Mouse (Mus musculus): ENCODE measurements around the gene Mag.
"Not testable (repeated sequence)": the region's sequence is repeated elsewhere in the genome, so short reads cannot be mapped to it uniquely, and the experiment has no call there.

The Mag gene

DNA sequence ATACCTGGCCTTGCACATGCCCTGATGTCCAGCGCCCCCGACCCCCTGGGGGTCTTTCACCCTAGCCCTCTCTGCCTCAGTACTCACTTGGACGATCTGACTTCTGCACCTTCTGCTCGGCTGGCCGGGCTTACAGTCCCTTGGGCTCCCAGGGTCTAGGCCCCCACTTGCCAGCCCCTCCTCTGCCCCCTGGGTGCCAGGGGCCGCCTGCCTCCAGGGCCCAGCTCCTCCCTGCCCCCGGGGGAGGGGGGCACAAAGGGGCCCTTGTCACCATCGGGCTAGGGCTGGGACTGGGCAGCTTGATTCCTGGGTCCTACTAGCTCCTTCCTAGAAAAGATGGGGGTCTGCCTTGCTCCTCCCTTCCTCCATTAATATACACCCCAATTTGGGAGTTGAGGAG lies at the start of gene Mag:
TSS of gene Mag (minus strand) at position 142 of the 400 bp plus-strand sequence.
- in situ Hi-C loops (cut with MboI, MseI), result no loop called here

DNA sequence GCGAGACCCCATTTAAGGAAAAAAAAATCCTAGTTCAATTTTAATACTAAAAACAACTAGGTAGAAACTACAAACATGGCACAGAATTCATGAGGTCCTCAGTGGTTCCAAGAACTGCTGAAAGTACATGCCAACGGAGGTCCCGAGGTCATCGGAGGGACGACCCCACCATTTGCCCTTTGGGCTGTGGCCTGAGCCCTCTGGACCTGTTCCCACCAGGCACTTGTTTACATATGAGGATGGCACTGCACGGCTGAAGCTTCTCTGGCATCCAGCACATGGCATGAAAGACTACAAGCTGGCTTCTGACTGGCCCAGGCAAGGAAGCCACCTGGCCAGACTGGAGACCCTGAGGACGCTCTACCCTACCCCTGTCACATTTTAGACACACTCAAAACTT lies 49.7 kb upstream of the Mag start:
- in situ Hi-C loops (cut with MboI, MseI), result no loop called here

DNA sequence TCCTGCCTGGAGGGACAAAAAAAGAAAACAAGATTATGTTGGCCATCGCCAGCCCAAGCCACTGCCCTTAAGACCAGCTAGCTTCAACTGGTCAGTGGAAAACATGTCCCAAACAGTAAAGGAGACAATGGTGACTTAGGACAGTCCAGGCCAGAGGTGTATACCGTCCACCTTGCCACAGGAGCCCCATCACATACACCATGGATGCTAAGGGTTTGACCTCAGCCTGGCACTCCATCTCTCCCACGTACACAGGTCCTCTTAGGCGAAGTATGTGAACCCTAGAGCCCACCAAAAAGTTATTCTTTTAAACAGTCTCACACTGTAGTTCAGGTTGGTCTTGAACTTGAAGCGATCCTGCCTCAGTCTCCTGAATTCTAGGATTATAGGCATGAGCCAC lies 48.2 kb upstream of the Mag start:
- in situ Hi-C loops (cut with MboI, MseI), result no loop called here

DNA sequence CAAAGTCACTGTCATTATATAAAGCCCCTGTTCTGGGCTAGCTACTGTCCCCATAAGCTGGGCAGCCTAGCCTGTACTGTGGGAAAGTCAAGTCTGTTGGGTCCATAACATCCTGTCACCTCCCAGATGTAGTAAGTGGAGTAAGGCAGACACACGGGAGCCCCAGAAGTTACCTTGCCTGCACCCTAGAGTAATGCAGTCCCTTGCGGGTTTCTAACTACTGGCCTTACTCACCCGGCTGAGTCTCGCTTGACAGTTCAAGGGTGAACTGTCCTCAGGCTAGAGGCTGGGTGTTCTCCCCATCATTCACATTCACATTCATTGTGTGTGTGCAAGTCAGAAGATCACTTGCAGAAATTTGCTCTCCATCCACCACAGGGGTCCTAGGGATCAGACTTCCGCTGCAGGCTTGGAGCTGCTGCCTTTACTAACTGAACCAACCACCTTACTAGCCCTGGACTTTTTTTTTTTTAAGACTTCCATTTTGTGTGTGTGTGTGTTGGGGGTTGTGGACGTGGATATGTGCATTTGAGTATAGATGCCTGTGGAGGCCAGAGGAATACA lies 45.2 kb upstream of the Mag start:
- in situ Hi-C loops (cut with MboI, MseI), result no loop called here

DNA sequence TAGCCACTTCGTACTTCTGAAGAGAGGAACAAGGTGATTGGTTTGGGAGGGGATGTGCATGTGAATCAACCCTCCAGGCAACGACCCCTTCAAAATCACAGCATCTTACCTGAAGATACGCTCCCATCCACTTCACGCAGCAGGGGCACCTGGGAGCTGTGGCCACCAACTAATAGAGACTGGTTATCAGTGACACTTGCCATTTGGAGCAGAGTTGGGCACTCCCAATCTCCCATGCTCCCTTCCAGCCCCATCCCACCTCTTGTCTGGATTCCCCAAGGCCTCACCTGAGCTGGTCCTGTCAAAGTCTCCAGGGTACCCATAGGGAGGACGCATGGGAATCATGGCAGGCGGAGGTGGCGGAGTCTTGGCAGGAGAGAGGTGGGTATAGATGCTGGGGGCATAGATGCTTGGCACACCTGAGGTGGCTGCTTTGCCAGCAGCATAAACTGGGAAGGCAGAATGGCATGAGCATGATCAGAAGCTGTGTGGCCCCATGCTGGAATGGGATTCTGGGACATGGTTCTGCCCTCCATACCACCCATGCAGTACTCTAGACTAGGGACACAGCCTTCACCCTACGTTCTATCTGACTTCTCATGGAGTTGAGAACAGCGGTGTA lies 44.3 kb upstream of the Mag start:
- in situ Hi-C loops (cut with MboI, MseI), result no loop called here

DNA sequence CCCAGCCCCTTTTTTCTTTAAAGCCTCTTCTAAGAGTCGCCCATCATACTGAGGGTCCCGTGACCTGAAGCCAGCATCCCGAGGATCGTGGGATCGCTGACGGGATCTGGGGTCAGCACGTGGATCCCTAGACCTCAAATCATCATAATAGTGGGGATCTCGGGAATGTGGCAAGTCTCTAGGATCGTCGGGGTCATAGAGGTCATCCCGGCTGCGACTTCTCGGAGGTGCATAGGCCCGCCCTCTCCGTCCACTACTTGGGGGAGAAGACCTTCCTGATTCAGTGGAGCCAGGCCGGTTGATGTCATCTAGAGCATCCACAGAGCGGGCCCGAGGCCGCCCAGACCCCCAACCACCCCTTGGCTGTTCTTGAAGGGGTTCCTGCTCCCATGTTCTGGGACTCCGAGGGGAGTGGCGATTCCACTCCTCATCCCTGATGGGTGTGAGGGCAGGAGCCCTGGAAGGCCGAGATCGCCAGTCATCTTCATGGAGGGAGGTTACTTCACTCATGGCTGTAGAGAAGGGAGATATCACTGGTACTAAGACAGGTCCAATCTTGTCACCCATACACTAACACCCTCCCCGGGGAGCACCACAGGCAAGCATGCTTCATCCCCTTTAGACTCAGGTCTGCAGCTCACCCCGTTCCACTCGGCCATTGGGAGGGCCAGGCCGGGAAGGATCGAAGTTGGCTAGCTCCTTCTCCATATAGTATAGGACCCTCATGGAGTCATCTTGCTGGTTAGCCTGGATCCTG lies 43.6 kb upstream of the Mag start:
- in situ Hi-C loops (cut with MboI, MseI), result no loop called here

DNA sequence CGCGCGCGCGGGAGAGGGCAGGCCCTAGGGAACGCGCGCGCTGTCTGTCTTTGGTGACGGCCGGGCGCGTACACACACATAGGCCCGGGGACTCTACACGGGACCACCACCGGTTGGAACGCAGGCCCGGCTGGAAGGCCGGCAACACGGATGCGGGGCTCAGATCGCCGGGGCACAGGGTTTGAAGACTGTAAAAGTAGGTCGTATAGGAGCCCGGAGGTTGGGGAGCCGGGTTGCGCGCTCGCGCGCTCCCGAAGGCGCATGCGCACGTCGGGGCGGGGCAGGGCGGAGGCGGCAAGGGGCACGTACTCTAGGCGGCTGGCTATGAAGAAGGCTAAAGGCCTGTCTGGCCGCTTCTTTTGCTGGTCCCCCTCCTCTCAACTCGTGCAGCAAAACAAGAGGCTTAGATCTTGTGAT lies 42.7 kb upstream of the Mag start:
- in situ Hi-C loops (cut with MboI, MseI), result no loop called here

DNA sequence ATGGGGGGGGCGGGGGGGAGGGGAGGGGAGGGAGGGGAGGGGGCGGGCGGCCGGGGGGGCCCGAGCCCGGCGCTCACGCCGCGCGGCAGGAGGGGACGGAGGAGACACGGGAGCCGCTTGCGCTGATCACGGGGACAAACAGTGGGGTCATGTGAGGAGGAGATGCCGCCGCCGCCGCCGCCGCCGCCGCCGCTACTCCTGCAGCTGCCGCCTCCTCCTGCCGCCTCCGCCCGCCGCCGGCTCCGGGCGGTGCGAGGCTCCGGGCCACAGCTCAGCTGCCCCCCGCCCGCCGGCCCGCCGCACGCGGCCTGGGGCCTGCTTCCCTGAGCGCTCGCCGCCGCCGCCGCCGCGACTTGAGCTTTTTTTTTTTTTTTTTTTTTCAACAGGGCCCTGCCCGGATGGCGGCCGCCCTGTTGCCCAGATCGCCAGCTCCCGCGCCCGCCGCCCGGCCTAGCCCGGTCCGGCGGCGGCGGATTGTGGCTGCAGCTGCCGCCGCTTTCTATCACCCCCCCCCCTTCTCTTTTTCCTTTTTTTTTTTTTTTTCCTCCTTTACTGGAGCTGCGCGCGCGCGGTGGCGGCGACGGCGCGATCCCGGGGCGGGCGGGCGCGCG lies 42.2 kb upstream of the Mag start, which contains the start of gene Usf2:
TSS of gene Usf2 (minus strand) at position 48 of the 611 bp plus-strand sequence.
- in situ Hi-C loops (cut with MboI, MseI), result no loop called here

DNA sequence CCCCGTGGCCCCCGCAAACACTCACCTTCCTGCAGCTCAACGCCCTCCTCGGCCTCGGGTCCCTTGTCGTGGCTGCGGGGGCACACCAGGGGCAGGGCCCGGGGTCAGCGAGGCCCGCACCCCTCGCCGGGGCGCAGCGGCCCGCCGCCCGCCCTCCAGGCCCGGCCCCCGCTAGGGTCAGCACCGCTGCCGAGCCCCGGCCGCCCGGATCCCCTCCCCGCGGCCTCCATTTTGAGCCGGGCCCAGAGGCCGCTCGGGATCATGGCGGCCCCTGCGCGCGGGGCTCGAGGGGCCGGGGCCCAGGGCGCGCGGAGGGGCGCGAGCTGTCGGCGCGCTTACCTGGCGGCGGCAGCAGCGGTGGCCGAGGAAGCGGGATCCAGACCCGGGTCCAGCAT lies 41.7 kb upstream of the Mag start:
- in situ Hi-C loops (cut with MboI, MseI), result no loop called here

DNA sequence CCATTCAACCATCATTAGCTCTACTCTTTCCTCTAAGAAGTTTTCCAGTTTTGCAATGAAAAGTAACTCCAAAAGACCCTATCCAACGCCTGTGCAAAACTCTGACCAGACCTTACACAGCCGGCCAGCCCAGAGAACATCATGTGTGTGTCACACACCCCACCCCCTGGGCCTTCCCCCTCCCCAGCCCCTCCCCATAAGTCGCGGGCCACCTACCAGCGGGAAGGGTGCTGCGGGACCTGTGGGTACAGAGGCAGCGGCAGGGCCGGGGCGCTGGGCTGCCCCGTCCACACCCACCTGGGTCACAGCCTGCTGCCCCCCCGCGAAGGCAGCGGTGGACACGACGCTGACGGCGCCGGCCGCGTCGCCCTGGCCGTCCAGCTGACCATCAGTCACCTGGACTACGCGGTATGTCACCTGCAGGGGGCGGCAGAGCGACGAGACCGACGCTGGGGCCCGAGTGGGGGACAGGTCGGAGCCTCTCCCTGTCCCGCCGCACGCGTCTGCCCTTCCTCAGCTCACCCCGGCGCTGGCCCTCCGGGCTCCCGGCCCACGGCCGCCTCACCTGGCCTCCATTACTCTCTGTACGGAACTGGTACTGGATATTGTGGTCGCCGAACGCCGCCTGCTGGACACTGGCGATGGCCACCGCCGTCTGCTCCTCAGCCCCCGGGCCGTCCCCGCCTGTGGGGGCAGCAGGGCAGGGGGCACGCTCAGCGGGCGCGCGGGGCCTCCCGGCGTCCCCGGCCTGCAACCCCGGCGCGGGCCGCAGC lies 41.1 kb upstream of the Mag start:
- in situ Hi-C loops (cut with MboI, MseI), result no loop called here

DNA sequence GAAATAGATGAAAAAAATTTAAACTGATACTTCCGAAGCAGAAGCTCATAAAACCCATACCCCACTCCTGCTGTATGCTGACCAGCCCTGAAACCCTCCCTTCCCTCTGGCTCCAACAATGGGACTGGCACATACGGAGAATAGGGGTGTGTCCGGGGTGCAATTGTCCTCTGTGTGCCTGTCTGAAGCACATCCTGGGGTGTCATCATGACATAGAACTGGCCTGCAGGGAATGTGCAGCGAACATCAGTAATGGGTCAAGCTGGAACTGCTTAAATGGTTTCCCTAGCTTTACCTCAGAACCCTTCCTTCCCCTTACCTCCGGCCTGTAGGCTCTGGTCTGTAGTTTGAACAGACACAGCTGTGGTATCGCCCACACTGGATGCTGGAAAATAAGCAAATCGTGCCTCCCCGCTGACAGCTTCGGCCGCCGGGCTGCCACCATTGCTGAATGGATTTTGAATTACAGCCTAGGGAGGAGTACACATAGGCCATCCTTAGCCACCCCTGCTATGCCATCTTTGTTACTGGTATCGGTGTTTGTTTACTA lies 40.4 kb upstream of the Mag start:
- in situ Hi-C loops (cut with MboI, MseI), result no loop called here

DNA sequence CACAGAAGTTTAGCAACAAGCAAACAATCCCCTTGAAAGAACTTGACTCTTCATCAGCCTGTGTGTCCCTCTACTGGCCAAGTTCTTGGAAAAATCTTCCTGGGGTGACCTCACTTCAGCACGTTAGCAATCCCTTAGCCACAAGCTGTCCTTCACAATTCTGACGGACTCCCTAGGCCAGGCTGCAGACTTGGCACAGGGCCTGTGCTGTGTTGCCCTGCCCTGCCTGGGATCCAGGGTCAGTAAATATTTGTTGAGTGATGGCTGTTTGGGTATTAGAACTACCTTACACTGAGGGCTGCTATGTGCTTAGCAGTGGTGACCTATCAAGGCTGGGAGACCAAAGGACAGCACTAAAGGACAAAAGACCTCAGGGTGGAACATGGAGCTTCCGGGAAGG lies 39.4 kb upstream of the Mag start:
- in situ Hi-C loops (cut with MboI, MseI), result no loop called here

DNA sequence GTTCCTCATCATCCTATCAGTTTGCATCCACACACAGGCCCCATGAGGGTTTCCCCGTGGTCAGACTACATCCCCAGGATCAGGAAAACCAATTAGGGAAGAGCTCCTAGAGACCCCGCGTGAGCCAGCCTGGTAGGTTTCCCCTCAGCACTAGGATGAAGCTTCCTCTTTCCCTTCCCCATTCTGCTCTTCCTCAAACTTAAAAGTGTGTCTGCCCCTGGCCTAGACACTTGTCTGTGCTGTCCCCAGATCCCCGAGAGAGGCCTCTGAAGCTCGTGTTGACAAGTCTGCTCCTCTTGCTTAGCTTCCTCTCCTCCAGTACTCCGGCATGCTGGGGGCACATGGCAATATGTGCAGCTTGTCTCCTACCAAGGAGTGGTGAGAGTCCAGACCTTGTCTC lies 38.8 kb upstream of the Mag start:
- in situ Hi-C loops (cut with MboI, MseI), result no loop called here

DNA sequence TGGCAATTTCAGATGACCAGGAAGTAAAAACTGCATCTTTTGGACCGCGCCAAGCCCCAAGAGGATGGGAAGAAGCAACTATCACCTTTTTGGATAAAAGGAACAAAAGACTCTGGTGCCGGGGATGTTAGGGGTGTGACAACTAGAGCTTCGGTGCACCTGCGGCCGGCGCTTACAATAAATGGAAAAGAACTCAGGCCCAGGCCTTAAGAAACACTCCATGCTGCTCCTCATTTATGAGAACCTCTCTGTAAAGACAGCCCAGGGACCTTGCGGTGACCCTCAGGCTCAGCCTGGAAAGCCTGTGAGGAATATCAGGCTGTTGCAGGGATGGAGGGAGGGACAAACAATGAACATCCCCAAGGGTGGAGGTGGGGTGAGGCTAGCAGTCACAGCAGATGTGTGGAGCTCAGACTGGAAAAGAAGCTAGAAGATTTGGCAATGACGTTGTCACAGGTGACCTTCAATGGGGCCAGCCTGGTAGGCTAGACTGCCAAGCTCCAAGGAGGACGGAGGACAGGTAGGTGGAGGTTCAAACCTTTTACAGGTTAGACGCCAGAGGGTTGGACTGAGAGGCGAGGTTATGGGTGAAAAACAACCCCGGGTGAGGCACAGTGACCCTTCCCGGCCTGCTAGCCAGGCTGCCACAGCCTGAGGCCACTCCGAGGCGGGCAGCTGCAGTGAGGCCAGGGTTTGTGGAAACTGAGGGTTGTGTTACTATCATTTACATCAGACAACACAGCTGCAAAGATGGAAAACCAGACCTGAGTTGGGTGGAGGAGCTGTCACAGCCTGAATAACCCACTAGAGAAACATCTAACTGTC lies 38.0 kb upstream of the Mag start:
- in situ Hi-C loops (cut with MboI, MseI), result no loop called here

DNA sequence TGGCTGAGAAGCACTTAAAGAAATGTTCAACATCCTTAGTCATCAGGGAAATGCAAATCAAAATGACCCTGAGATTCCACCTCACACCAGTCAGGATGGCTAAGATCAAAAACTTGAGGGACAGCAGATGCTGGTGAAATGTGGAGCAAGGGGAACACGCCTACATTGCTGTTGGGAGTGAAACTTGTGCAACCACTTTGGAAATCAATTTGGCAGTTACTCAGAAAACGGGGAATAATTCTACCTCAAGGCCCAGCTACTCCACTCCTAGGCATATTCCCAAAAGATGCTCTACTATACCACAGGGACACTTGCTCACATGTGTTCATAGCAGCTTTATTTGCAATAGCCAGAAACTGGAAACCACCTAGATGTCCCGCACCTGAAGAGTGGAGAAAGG lies 35.2 kb upstream of the Mag start:
- in situ Hi-C loops (cut with MboI, MseI), result not testable (repeated sequence)

DNA sequence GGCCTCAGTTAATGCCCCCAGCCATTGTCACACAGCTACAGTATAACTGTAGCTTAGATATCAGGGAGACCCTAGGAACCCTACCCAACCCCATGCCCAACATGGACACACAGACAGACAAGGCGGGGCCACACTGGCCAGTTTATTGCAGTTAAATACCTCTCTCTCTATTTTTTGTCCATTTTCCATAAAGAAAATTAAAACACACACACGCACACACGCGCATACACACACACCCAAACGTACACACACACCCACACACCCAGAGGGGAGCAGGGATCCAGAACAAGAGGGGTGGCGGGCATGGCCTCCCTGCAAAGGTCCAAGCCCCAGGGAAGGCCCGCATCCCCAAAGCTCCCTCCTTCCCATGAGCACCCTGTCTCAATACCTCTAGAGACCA lies 31.2 kb upstream of the Mag start:
- in situ Hi-C loops (cut with MboI, MseI), result no loop called here

DNA sequence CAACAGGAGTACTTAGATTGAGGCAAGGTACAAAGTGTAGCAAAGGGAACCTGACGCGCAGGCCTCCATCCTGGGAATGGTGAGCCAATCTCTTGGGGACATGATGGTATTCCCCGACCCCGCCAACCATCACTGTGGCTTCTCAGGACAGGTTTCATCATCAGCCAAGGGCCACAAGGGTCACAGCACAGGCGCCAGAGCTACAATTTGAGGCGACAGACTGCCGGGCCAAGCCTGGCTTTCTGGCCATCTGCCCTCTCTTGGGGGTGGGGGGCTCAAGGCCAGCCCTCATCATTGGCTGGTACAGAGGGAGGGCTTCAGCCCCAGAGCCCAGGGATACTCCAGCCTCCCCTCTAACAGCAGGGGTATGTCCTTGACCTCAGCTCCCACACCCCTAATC lies 30.8 kb upstream of the Mag start:
- in situ Hi-C loops (cut with MboI, MseI), result not testable (repeated sequence)

DNA sequence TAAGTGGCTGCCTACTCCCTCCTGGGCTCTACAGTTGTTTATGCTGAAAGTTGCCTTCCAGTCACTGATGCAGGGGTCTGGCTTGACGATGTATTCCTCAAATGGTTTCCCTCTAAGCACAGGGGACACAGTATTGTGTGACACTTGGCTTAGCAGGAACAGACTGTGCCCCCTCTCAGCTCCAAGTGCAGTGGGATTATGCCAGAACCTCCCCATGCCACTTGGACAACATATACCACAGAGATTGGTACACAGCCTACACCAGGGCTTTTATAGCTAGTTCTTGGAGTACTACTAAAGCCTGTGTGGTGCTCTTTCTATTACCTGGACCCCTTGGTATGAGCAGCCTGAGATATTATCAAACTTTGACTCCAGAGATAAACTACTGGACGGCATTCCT lies 30.0 kb upstream of the Mag start:
- in situ Hi-C loops (cut with MboI, MseI), result not testable (repeated sequence)

DNA sequence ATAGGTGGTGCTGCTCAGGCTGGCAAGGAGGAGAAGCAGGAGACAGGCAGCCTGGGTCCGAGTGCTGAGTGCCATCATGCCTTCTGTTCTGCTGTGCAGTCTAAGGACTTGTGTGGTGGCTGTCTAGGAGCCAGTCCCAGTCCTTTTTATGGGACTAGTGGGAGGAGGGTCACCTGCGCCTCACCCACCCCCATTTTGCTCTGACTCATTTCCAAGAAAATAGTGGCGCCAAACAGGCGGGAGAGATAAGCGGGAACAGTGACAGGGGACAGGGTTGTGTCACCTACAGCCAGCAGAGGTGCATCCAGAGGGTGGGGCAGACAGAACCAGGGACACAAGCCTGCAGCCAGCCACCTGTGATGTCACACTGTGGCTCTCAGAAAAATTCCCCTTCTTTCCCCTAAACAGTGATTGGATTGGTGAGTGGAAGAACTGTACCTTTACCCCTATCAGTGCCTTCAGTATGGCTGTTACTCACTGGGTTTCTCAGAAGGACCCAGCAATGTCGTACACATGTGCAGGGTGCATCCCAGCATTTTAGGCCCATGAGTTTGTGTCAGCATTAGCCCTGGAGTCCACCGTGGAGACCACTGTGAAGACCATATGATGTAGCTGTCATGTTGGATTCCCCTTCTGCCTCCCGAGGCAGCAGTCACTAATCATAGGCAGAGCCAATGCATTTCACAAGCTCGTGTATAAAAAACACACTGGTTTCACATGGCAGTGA lies 29.4 kb upstream of the Mag start, which contains the start of gene Hamp:
TSS of gene Hamp (minus strand) at position 124 of the 727 bp plus-strand sequence.
- in situ Hi-C loops (cut with MboI, MseI), result no loop called here

DNA sequence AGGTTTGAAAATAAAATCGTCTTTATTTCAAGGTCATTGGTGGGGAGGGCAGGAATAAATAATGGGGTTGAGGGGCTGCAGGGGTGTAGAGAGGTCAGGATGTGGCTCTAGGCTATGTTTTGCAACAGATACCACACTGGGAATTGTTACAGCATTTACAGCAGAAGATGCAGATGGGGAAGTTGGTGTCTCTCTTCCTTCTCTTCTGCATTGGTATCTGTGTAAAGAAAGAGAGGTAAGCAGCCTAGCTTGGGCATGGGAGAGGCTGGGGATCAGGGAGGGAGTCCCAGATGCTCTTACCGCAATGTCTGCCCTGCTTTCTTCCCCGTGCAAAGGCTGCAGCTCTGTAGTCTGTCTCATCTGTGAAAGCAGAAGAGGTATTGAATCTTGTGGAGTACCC lies 27.7 kb upstream of the Mag start:
- in situ Hi-C loops (cut with MboI, MseI), result not testable (repeated sequence)

Measured in T-helper 17 cell (primary cell).